Mouse (Mus musculus) Muller cell, postnatal 12 days (primary cell): Measurements from ENCODE around the gene Mrps2.

Experiments used
- DNase-seq: peaks from one replicate; pipeline ENCODE4 v3.0.0-alpha.2; 2015; ENCODE audit errors: inconsistent ontology term

Mrps2 gene

DNA sequence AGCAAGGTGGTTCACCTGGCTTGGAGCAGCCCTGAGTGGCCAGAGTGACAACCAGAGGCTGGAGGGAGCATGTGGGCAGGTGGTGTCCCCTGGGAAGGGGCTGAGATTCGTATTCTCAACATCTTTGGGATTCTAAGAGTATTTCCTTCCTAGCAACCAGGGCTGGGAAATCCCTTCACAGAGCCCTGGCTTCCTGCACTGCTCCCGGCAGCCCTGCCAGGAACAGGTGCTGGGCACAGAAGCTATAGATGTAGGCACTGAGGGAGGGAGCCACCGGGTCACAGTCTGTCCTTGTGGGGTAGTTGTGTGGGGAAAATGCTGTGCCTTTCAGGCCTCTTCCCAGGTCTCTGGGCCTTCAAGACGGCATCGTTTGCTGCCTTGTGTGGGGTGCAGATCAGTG is 52.7 kb downstream of the Mrps2 start:
- no peak for DNase-seq
